Mouse (Mus musculus): Measurements from ENCODE around the gene Nt5dc3. TPM values are rescaled to one million over a fixed set of nuclear protein-coding genes. Genes with fewer than 3 reads are reported as not detected.

The Nt5dc3 gene
- total RNA-seq, 1 experiment: 5.6 TPM

GRCm38 (mm10) chr10:86808013-86808758 lies 29.4 kb downstream of the Nt5dc3 start:
- TF ChIP-seq ZNF384 (IDR thresholded peaks at IDR 0.05; ENCODE audit: low read depth, low read length) (no peak), MAFK (IDR thresholded peaks at IDR 0.05; ENCODE audit: insufficient read depth, low read depth, low read length) (no peak), CHD2 (IDR thresholded peaks at IDR 0.05; ENCODE audit: low read depth, low read length) (no peak), HCFC1 (IDR thresholded peaks at IDR 0.05; ENCODE audit: borderline replicate concordance, insufficient read depth, low read length) (no peak), ZC3H11A (IDR thresholded peaks at IDR 0.05; ENCODE audit: borderline replicate concordance, low read depth, low read length) (no peak)
- Histone ChIP-seq H3K9ac (ENCODE audit: insufficient read depth, low read depth, low read length, poor library complexity, severe bottlenecking) (no peak overlapping the region), H3K9me3 (ENCODE audit: control insufficient read depth, insufficient read depth, low read depth, low read length) (no peaks in the 10 kb centered on the region), H3K4me1 (ENCODE audit: control insufficient read depth in 2 of 2, insufficient read depth in 2 of 2, low read length in 2 of 2, poor library complexity in 1 of 2) (no peaks in the 10 kb centered on the region), H3K27ac (ENCODE audit: insufficient read depth, low read depth, low read length, poor library complexity, severe bottlenecking) (no peak overlapping the region), H3K36me3 (ENCODE audit: control insufficient read depth, insufficient read depth, low read length, poor library complexity, severe bottlenecking) (peaks cover 4% of the 10 kb centered on the region; the same call in 1 of the 2 replicates), H3K4me3 (ENCODE audit: insufficient read depth in 1 of 2, low read depth in 1 of 2, low read length in 2 of 2, poor library complexity in 1 of 2, severe bottlenecking in 1 of 2) (no peak overlapping the region)
- in situ Hi-C loops (cut with MboI; ENCODE audit: low sequenced_read_pairs in 2 of 2, unreplicated experiment in 2 of 2): no loop called here
- DNase-seq (ENCODE audit: low read depth, low spot score): no peak

GRCm38 (mm10) chr10:86810000-86810399 lies 31.2 kb downstream of the Nt5dc3 start:
- no peaks in the 10 kb centered on the region for H3K9me3 ChIP-seq (ENCODE audit: control insufficient read depth, insufficient read depth, low read depth, low read length)
- no peak overlapping the region for H3K9ac ChIP-seq (ENCODE audit: insufficient read depth, low read depth, low read length, poor library complexity, severe bottlenecking)
- no peak overlapping the region for H3K27ac ChIP-seq (ENCODE audit: insufficient read depth, low read depth, low read length, poor library complexity, severe bottlenecking)
- peaks cover 2 to 16% of the 10 kb centered on the region in 2 experiments; a peak in 2 of 4 replicates for H3K4me1 ChIP-seq (ENCODE audit: control insufficient read depth in 2 of 2, insufficient read depth in 2 of 2, low read length in 2 of 2, poor library complexity in 1 of 2)
- in situ Hi-C loops (cut with MboI; ENCODE audit: low sequenced_read_pairs in 2 of 2, unreplicated experiment in 2 of 2): no loop called here
- peaks cover 4% of the 10 kb centered on the region; the same call in 1 of the 2 replicates for H3K36me3 ChIP-seq (ENCODE audit: control insufficient read depth, insufficient read depth, low read length, poor library complexity, severe bottlenecking)
- no peak for TF ChIP-seq CHD2 (IDR thresholded peaks at IDR 0.05; ENCODE audit: low read depth, low read length)
- TF ChIP-seq ZNF384 (IDR thresholded peaks at IDR 0.05; ENCODE audit: low read depth, low read length): no peak
- no peak for TF ChIP-seq ZC3H11A (IDR thresholded peaks at IDR 0.05; ENCODE audit: borderline replicate concordance, low read depth, low read length)
- DNase-seq (ENCODE audit: low read depth, low spot score): no peak
- no peak overlapping the region for H3K4me3 ChIP-seq (ENCODE audit: insufficient read depth in 1 of 2, low read depth in 1 of 2, low read length in 2 of 2, poor library complexity in 1 of 2, severe bottlenecking in 1 of 2)

- peaks cover 4% of the 10 kb centered on the region; the same call in 1 of the 2 replicates for H3K36me3 ChIP-seq (ENCODE audit: control insufficient read depth, insufficient read depth, low read length, poor library complexity, severe bottlenecking)
- peaks cover 2 to 16% of the 10 kb centered on the region in 2 experiments; a peak in 2 of 4 replicates for H3K4me1 ChIP-seq (ENCODE audit: control insufficient read depth in 2 of 2, insufficient read depth in 2 of 2, low read length in 2 of 2, poor library complexity in 1 of 2)
- no peak overlapping the region for H3K27ac ChIP-seq (ENCODE audit: insufficient read depth, low read depth, low read length, poor library complexity, severe bottlenecking)
- no peak for TF ChIP-seq ZNF384 (IDR thresholded peaks at IDR 0.05; ENCODE audit: low read depth, low read length)
- TF ChIP-seq HCFC1 (IDR thresholded peaks at IDR 0.05; ENCODE audit: borderline replicate concordance, insufficient read depth, low read length): no peak
- no peak for TF ChIP-seq CHD2 (IDR thresholded peaks at IDR 0.05; ENCODE audit: low read depth, low read length)
- no peak for TF ChIP-seq ZC3H11A (IDR thresholded peaks at IDR 0.05; ENCODE audit: borderline replicate concordance, low read depth, low read length)
- TF ChIP-seq MAFK (IDR thresholded peaks at IDR 0.05; ENCODE audit: insufficient read depth, low read depth, low read length): no peak
- no peak overlapping the region for H3K9ac ChIP-seq (ENCODE audit: insufficient read depth, low read depth, low read length, poor library complexity, severe bottlenecking)
- in situ Hi-C loops (cut with MboI; ENCODE audit: low sequenced_read_pairs in 2 of 2, unreplicated experiment in 2 of 2): no loop called here
- no peak for DNase-seq (ENCODE audit: low read depth, low spot score)
- H3K9me3 ChIP-seq (ENCODE audit: control insufficient read depth, insufficient read depth, low read depth, low read length): no peaks in the 10 kb centered on the region
- H3K4me3 ChIP-seq (ENCODE audit: insufficient read depth in 1 of 2, low read depth in 1 of 2, low read length in 2 of 2, poor library complexity in 1 of 2, severe bottlenecking in 1 of 2): no peak overlapping the region
Observed at GRCm38 (mm10) chr10:86810612-86811011, 31.8 kb downstream of the Nt5dc3 start.

- no peak overlapping the region for H3K9ac ChIP-seq (ENCODE audit: insufficient read depth, low read depth, low read length, poor library complexity, severe bottlenecking)
- peaks cover 7% of the 10 kb centered on the region; the same call in 1 of the 2 replicates for H3K36me3 ChIP-seq (ENCODE audit: control insufficient read depth, insufficient read depth, low read length, poor library complexity, severe bottlenecking)
- peak overlapping the region; percentile 7 to 25; a peak in 2 of 4 replicates for H3K4me3 ChIP-seq (ENCODE audit: insufficient read depth in 1 of 2, low read depth in 1 of 2, low read length in 2 of 2, poor library complexity in 1 of 2, severe bottlenecking in 1 of 2)
- no peaks in the 10 kb centered on the region for H3K9me3 ChIP-seq (ENCODE audit: control insufficient read depth, insufficient read depth, low read depth, low read length)
- no peak overlapping the region for H3K27ac ChIP-seq (ENCODE audit: insufficient read depth, low read depth, low read length, poor library complexity, severe bottlenecking)
- in situ Hi-C loops (cut with MboI; ENCODE audit: low sequenced_read_pairs in 2 of 2, unreplicated experiment in 2 of 2): no loop called here
- TF ChIP-seq ZNF384 (IDR thresholded peaks at IDR 0.05; ENCODE audit: low read depth, low read length) (no peak), CHD2 (IDR thresholded peaks at IDR 0.05; ENCODE audit: low read depth, low read length) (no peak), ZC3H11A (IDR thresholded peaks at IDR 0.05; ENCODE audit: borderline replicate concordance, low read depth, low read length) (no peak), MAFK (IDR thresholded peaks at IDR 0.05; ENCODE audit: insufficient read depth, low read depth, low read length) (no peak), HCFC1 (IDR thresholded peaks at IDR 0.05; ENCODE audit: borderline replicate concordance, insufficient read depth, low read length) (no peak)
- no peak for DNase-seq (ENCODE audit: low read depth, low spot score)
- peaks cover 2 to 16% of the 10 kb centered on the region in 2 experiments; a peak in 2 of 4 replicates for H3K4me1 ChIP-seq (ENCODE audit: control insufficient read depth in 2 of 2, insufficient read depth in 2 of 2, low read length in 2 of 2, poor library complexity in 1 of 2)
Observed at GRCm38 (mm10) chr10:86814292-86815131, 35.7 kb downstream of the Nt5dc3 start.
